Mouse (Mus musculus): Measurements from ENCODE around the gene Zfyve9. TPM values are rescaled to one million over a fixed set of nuclear protein-coding genes. Genes with fewer than 3 reads are reported as not detected.

Gene Zfyve9
- total RNA-seq (2021), result 10 to 100 TPM; 27.1 to 27.8 TPM
- long read RNA-seq, experiment 1, partial matches to known transcripts, result 0 of 5 reads
- long read RNA-seq, experiment 1, other reads (novel, unspliced or antisense), result 5 of 5 reads
- long read RNA-seq, experiment 2, partial matches to known transcripts, result 6 of 16 reads
- long read RNA-seq, experiment 2, other reads (novel, unspliced or antisense), result 10 of 16 reads

- DNase-seq (ENCODE audit: low spot score in 2 of 2), result peak; percentile 50 to 66
Observed at GRCm38 (mm10) chr4:108780057-108780863, at the start of gene Zfyve9. Gene Zfyve9, minus strand, starts transcription at chr4:108780798.

- DNase-seq (ENCODE audit: low spot score in 2 of 2), result no peak
Observed at GRCm38 (mm10) chr4:108826643-108827042, 46.0 kb upstream of the Zfyve9 start.

GRCm38 (mm10) chr4:108826096-108826495 lies 45.5 kb upstream of the Zfyve9 start:
- DNase-seq (ENCODE audit: low spot score in 2 of 2), result no peak

DNA sequence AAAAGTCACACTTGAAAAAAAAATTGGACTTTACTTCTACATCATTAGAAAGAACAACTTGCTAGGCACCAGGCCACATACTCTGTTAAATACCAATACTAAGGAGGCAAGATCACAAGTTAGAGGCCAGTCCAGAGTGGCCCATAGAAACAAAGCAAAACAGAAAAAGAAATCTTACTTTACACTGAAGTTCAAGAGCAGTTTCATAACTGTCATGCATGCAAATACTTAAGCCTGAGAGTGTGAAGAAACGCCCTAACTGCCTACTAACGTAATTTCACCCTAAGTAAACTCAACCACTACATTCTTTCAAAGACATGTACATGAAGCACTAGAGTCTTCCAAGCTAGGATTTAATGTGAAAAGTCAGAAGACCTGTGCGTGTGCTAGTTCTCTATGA lies 45.1 kb upstream of the Zfyve9 start:
- no peak for DNase-seq (ENCODE audit: low spot score in 2 of 2)

- no peak for DNase-seq (ENCODE audit: low spot score in 2 of 2)
Observed at GRCm38 (mm10) chr4:108811550-108811949, 31.0 kb upstream of the Zfyve9 start.

DNA sequence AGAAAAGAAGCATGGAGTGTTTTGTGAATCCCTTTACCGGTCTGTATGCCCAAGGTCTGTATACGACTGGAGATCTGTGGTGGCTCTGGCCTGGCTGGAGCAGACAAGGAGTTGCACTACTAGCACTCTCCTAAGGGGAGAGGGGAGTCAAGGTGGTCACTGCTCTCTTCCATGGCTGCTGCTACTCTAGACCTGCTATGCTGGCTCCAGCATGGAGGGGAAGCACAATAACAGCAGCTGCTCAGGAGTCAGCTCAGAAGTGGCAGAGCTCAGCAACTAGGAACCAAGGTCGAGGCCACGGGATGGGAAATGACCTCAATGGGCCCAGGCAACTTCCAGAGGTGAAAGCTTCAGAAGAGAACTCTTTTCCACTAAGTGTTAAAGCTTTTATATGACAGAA lies 30.5 kb upstream of the Zfyve9 start:
- no peak for DNase-seq (ENCODE audit: low spot score in 2 of 2)

GRCm38 (mm10) chr4:108803535-108803934 lies 22.9 kb upstream of the Zfyve9 start:
- DNase-seq (ENCODE audit: low spot score in 2 of 2), result no peak

DNA sequence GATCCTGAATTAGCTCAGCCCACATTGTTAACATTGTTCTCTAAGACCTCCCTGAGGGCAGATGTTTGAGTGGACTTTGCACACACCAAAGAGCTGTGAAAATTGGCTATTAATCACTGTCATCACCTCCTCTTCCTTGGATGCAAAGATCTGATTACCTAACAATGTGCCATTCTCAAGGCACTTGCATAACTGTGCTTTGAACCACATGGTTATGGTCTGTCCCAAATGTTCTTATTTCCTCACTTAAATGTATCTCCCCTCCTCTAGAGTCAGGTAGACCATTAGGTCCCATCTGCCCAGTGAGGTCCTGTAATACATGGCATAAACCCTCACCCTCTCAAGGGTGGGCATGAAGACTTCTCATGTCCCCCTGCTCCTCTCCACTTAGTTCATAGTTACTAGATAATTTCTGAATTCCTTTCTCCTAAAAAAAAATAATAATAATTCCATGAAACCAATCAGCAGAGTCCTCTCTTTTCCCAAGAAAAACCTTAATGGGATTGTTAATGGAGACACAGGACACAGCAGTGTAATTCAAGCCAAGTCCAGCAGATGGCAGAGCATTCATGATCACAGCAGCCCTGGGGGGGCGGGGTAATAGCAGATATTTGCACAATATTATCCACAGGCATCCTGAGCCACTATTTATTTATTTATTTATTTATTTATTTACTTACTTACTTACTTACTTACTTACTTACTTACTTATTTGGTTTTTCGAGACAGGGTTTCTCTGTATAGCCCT lies 17.7 kb upstream of the Zfyve9 start:
- DNase-seq (ENCODE audit: low spot score in 2 of 2), result peak; percentile 28 to 45

DNA sequence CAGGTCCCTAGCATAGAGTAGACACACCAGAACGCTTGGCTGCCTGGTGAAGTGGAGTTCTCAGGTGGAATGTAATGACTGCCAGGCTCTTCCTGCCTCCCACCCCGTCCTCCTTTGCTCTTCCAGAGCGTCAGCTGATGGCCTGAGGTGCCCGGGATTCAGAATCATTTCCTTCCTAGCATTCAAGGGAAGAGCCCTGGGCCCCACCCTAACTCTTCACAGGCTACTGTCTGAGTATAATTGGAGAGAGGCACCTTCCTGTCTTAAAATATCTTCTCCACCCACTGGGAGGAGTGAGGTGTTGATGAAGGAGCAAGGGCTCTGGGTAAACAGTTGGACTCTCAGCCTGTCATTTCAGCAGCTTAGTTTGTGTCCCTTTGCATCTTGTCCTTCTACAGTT lies 16.1 kb upstream of the Zfyve9 start:
- no peak for DNase-seq (ENCODE audit: low spot score in 2 of 2)

DNA sequence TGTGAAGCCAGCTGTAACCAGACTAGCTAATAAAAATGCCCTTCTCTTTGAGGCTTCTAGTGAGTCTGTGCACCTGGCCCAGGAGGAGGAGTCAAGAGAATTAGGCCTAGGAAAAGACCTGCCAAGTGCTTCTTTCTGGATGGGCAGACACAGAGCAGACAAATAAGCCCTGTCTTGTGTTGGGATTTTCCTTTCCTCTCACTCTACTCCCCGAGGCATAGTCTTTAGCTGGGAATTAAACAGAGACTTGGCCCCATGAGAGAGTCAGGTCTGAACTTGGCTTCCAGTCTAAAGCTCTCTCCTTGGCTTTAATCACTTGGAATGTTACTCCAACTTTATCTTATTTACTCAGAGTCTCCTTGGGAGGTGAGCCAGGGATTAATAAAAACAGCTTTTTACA lies 13.3 kb upstream of the Zfyve9 start:
- no peak for DNase-seq (ENCODE audit: low spot score in 2 of 2)

DNA sequence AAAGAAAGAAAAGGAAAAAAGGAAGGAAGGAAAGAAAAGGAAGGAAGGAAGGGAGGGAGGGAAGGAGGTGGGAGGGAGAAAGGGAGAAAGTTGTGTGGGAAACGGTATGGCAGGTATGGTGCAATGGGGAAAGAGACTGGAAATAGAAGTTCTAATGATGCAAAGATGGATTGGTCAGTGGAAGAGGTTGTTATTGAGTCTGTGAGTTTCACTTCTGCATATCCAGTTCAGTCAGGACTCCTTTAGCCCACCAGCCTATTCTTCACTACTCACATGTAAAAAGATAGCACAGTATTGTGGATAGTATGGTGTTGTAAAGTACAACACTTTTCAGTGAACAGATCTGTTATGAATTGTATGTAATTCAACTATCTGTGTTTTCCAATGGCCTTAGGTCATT lies 9.9 kb upstream of the Zfyve9 start:
- DNase-seq (ENCODE audit: low spot score in 2 of 2), result no peak

DNA sequence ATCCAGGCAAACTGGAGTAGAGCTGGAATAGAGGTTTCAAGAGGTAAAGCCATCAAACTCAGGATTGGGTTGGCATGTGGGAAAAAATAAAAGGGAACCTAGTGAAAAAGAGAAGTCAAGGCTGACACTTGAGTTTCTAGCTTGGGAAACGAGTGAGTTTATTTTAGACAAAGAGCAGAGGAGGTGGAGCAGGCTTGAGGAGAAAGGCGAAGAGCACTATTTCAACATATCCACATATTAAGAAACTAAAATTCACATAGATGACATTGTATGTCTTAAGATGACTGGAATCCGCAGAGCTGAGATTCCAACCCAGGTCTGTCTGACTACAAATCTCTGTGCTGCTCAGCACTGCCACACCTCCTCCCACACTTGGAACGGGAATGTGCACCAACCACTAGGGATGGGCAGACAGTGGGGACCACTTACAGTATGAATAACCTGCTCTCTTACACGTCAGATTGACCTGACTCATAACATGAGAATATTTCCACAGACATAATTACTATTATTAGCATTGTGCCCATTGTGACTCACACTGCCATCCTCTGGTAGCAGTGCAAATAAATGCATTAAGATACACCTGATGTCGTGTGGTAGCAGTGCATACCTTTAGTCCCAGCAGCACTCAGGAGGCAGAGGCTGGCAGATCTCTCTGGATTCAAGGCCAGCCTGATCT lies 8.8 kb upstream of the Zfyve9 start:
- no peak for DNase-seq (ENCODE audit: low spot score in 2 of 2)

- no peak for DNase-seq (ENCODE audit: low spot score in 2 of 2)
Observed at GRCm38 (mm10) chr4:108782421-108783085, 2.0 kb upstream of the Zfyve9 start.

DNA sequence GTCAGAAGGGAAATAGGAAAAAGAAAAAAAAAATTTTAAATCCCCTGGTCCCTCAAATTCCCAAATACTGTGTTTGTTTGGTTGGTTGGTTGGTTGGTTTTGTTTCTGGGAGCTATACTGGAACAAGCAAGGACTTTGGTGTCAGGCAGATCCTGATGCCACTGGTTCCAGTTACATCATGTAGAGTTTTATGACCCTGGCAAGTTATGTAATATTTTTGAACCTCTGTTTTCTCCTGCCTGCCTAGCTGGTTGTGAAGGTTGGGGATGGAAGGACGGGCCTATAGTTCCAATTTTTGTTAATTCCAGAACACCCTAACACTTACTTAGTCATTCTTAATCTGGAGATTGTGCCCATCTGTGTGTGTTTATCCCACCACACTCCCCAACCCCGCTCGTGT lies 998 bp upstream of the Zfyve9 start:
- no peak for DNase-seq (ENCODE audit: low spot score in 2 of 2)

GRCm38 (mm10) chr4:108780864-108781205 lies 237 bp upstream of the Zfyve9 start:
- no peak for DNase-seq (ENCODE audit: low spot score in 2 of 2)

- no peak for DNase-seq (ENCODE audit: low spot score in 2 of 2)
Observed at GRCm38 (mm10) chr4:108779763-108780056, 888 bp downstream of the Zfyve9 start.

DNA sequence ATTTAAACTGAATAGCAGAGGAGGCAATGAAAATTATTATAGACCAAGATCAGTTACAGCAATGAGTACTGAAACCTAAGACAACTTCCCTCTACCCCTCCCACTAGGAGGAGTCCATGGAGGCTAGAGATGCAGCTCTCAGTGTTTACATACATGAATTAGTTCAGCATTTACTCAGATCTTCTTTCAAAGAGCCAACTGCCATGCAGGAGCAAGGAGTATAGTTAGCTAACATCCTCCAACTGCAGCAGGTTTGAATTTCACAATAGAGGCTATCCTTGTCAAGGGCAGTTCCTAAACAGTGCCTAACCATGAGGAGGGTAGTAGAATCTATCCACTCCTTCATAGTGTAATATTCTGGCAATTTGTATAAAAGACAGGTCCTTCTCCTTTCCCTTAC lies 12.1 kb downstream of the Zfyve9 start:
- no peak for DNase-seq (ENCODE audit: low spot score in 2 of 2)

DNA sequence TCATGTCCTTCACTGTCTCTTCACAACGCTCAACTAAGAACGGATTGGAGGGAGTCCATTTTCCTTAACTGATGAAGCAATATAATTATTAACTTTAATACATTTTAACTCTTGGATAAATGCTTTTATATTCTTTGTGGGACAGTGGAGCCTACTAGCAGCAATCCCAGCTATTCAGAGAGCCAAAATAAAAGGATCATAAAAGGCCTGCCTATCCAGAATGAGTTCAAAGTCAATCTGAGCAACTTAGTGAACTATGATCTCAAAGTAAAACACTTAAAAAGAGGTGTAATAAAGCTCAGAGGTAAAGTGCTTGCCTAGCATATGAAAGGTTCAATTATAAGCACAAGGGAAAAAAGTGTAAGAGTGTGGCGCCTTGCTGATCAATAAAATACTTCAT lies 21.0 kb downstream of the Zfyve9 start:
- DNase-seq (ENCODE audit: low spot score in 2 of 2), result no peak

GRCm38 (mm10) chr4:108746160-108746873 lies 34.3 kb downstream of the Zfyve9 start:
- no peak for DNase-seq (ENCODE audit: low spot score in 2 of 2)

DNA sequence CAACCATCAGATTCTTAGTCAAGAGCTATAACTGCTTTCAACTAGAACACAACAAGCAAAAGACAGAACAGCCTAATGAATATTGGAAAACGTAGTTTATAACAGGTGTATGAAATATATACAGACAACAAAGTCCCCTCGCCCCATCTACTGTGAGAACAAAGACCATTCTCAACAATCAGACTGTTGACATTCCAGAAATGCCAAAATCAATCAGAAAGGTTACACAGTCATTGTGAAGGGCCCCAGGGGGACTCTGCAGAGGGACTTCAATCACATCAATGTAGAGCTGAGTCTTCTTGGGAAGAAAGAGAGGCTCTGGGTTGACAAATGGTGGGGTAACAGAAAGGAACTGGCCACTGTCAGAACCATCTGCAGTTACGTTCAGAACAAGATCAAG lies 49.0 kb downstream of the Zfyve9 start:
- DNase-seq (ENCODE audit: low spot score in 2 of 2), result no peak

- DNase-seq (ENCODE audit: low spot score in 2 of 2), result no peak
Observed at GRCm38 (mm10) chr4:108730450-108730849, 50.1 kb downstream of the Zfyve9 start.

Data from adrenal gland, postnatal 4 days (tissue).